Mouse (Mus musculus) liver, embryonic 15.5 days (tissue): ENCODE results near the gene Uba52. TPM values are rescaled to one million over a fixed set of nuclear protein-coding genes. Genes with fewer than 3 reads are reported as not detected.
"Not testable (repeated sequence)": the region's sequence is repeated elsewhere in the genome, so short reads cannot be mapped to it uniquely, and the experiment has no call there.

Experiments used
- ATAC-seq: fragments of 200-750 bp; cut with Nextera tagmentation; 2 replicates; pipeline ENCODE4 v1.8.0; 2017; ENCODE audit warnings: moderate number of reproducible peaks, mild to moderate bottlenecking, moderate library complexity; ENCODE audit not compliant: insufficient read depth
- H3K27ac ChIP-seq: fragments of 300-500 bp; sonication (generic); replicated peaks from 2 replicates; pipeline ENCODE4 v1.5.1; 2015; ENCODE audit warnings: mild to moderate bottlenecking, inconsistent platforms
- H3K27me3 ChIP-seq: fragments of 300-500 bp; sonication (generic); 2 replicates; pipeline ENCODE4 v1.6.1; 2015; ENCODE audit warnings: mild to moderate bottlenecking, inconsistent platforms
- H3K36me3 ChIP-seq: fragments of 300-500 bp; sonication (generic); replicated peaks from 2 replicates; pipeline ENCODE4 v1.6.1; 2015; ENCODE audit warnings: moderate library complexity, mild to moderate bottlenecking, inconsistent platforms
- H3K4me1 ChIP-seq: fragments of 300-500 bp; sonication (generic); replicated peaks from 2 replicates; pipeline ENCODE4 v1.6.1; 2015; ENCODE audit warnings: inconsistent platforms
- H3K4me2 ChIP-seq: fragments of 300-500 bp; sonication (generic); 2 replicates; pipeline ENCODE4 v1.6.1; 2015; ENCODE audit warnings: moderate library complexity, mild to moderate bottlenecking, inconsistent platforms
- H3K4me3 ChIP-seq: fragments of 300-500 bp; sonication (generic); replicated peaks from 2 replicates; pipeline ENCODE4 v1.5.1; 2015; ENCODE audit warnings: mild to moderate bottlenecking, inconsistent platforms
- H3K9ac ChIP-seq: fragments of 300-500 bp; sonication (generic); 2 replicates; pipeline ENCODE4 v1.6.1; 2015; ENCODE audit warnings: moderate library complexity, mild to moderate bottlenecking, inconsistent platforms
- H3K9me3 ChIP-seq: fragments of 300-500 bp; sonication (generic); replicated peaks from 2 replicates; pipeline ENCODE4 v1.6.1; 2016; ENCODE audit warnings: inconsistent platforms
- WGBS: fragments of 180-500 bp; shearing (Covaris S2); methylation state at CpG from one replicate; pipeline ENCODE4 v1.1.7; 2015; ENCODE audit warnings: mixed read lengths; ENCODE audit not compliant: insufficient replicate concordance; 5-methylcytosine and 5-hydroxymethylcytosine counted together
- polyA plus RNA-seq: library from polyadenylated mRNA; unstranded; fragments of >200 nt; fragmentation: Nextera tagmentation; extraction: Ambion mirVana; gene quantifications from 2 replicates; pipeline ENCODE4 v1.2.1, GENCODE M21; 2015

Gene Uba52
- polyA plus RNA-seq, 1 experiment from 2014 or later: 562 TPM

DNA sequence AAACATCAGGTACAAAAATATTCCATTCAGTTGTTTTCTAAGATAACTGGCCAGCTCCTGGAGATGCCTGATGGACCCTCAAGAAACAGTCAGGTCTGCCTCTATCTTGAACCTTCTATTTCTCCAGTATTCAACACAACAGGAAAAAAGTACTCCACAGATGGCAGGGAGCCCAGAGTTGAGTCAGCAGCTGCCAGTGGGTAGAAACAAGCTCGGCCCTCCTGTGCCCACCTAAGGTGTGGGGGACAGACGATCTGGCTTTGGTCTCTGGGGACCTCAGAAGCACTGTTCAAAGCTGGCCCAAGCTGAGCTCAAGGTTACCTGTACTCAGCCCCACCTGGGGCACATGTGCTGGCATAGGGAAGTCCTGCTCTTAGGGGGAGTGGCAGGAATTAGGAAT lies 2.8 kb upstream of the Uba52 start:
- no peak overlapping the region for H3K27ac ChIP-seq
- 63% methylated on average over 2 of the region's 2 CpGs for WGBS
- no peaks in the 10 kb centered on the region for H3K27me3 ChIP-seq
- no peak overlapping the region for H3K4me3 ChIP-seq
- no peak for ATAC-seq
- H3K36me3 ChIP-seq: peaks cover 58% of the 10 kb centered on the region
- peaks cover 45% of the 10 kb centered on the region for H3K4me1 ChIP-seq
- no peak overlapping the region for H3K9ac ChIP-seq
- H3K9me3 ChIP-seq: no peaks in the 10 kb centered on the region
- H3K4me2 ChIP-seq: no peak overlapping the region

- WGBS: 58% methylated on average over 11 of the region's 11 CpGs
- Histone ChIP-seq H3K4me1 (peaks cover 45% of the 10 kb centered on the region), H3K27ac (peak overlapping the region; percentile 100), H3K9me3 (no peaks in the 10 kb centered on the region), H3K36me3 (peaks cover 58% of the 10 kb centered on the region), H3K9ac (0 out of 2 replicates have a peak overlapping the region, but pooled peaks have one; percentile 97), H3K27me3 (no peaks in the 10 kb centered on the region), H3K4me2 (peak overlapping the region; percentile 85), H3K4me3 (peak overlapping the region; percentile 97; the same call in 1 of the 2 replicates)
- no peak for ATAC-seq
Measured at GRCm38 (mm10) chr8:70512253-70512903, 1.8 kb upstream of the Uba52 start.

DNA sequence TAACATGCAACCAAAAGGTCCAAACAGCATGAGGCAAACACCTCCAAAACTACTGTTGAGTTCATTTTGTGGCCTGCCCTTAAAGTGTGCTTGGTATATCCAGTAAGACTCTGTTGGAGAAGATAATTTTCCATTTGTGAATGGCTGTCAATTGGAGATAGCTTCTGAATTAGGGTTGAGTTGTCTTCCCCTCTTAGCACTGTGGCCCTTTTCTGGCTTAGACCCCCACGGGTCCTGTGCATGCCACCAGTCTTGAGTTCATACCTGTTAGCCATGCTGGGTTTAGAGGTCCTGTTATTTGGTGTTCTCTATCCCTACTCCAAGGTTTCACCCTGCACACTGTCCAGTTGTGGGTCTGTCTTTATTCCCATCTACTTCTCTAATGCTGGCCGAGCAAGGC lies 1.2 kb upstream of the Uba52 start:
- H3K9me3 ChIP-seq: no peaks in the 10 kb centered on the region
- peak overlapping the region; percentile 85 for H3K4me2 ChIP-seq
- H3K27ac ChIP-seq: peak overlapping the region; percentile 100
- H3K27me3 ChIP-seq: no peaks in the 10 kb centered on the region
- peak overlapping the region; percentile 97 for H3K9ac ChIP-seq
- peaks cover 50% of the 10 kb centered on the region for H3K4me1 ChIP-seq
- peaks cover 63% of the 10 kb centered on the region for H3K36me3 ChIP-seq
- H3K4me3 ChIP-seq: peak overlapping the region; percentile 97
- 72% methylated on average over 2 of the region's 2 CpGs for WGBS
- no peak for ATAC-seq

GRCm38 (mm10) chr8:70511174-70511573 lies 573 bp upstream of the Uba52 start:
- 32% methylated on average over 6 of the region's 6 CpGs for WGBS

GRCm38 (mm10) chr8:70509281-70509952 lies 1.2 kb downstream of the Uba52 start:
- Histone ChIP-seq H3K9ac (peak overlapping the region; percentile 97), H3K36me3 (peaks cover 42% of the 10 kb centered on the region), H3K9me3 (no peaks in the 10 kb centered on the region), H3K4me2 (peak overlapping the region; percentile 85), H3K27me3 (no peaks in the 10 kb centered on the region), H3K27ac (peak overlapping the region; percentile 100), H3K4me3 (peak overlapping the region; percentile 97), H3K4me1 (peaks cover 70% of the 10 kb centered on the region)
- ATAC-seq: no peak
- 1% methylated on average over 25 of the region's 25 CpGs for WGBS

More at GRCm38 (mm10) chr8:70511174-70511573, 573 bp upstream of the Uba52 start:
- H3K4me1 ChIP-seq: peaks cover 54% of the 10 kb centered on the region
- not testable (repeated sequence) for H3K27me3 ChIP-seq, ATAC-seq, H3K9me3 ChIP-seq
- peak overlapping the region; percentile 100 for H3K27ac ChIP-seq
- H3K36me3 ChIP-seq: peaks cover 58% of the 10 kb centered on the region
- H3K4me2 ChIP-seq: peak overlapping the region; percentile 85
- peak overlapping the region; percentile 97 for H3K9ac ChIP-seq
- H3K4me3 ChIP-seq: peak overlapping the region; percentile 97

DNA sequence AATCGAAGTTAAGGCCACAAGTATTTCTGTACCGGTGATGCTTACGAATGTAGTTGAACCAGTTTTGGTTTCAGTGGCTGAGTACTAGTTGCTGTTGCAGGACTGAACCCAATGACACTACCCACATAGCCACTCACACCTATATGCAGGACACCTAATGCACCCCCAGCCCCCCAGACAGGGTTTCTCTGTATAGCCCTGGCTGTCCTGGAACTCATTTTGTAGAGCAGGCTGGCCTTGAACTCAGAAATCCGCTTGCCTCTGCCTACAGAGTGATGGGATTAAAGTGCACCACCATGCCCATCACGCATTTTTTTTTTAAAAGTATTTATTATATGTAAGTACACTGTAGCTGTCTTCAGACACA lies 3.6 kb downstream of the Uba52 start:
- H3K9ac ChIP-seq: no peak overlapping the region; the same call in 1 of the 2 replicates
- H3K9me3 ChIP-seq: no peaks in the 10 kb centered on the region
- H3K4me2 ChIP-seq: peak overlapping the region; percentile 94
- H3K27me3 ChIP-seq: peaks cover 21% of the 10 kb centered on the region
- 54% methylated on average over 5 of the region's 5 CpGs for WGBS
- H3K27ac ChIP-seq: peak overlapping the region; percentile 90
- H3K4me1 ChIP-seq: peaks cover 79% of the 10 kb centered on the region
- no peak for ATAC-seq
- peak overlapping the region; percentile 74 for H3K4me3 ChIP-seq
- peaks cover 32% of the 10 kb centered on the region for H3K36me3 ChIP-seq

- Histone ChIP-seq H3K4me2 (peak within 1 kb of the TSS; percentile 94), H3K36me3 (peaks cover 32% of the 10 kb centered on the region), H3K4me1 (peaks cover 79% of the 10 kb centered on the region), H3K9me3 (no peaks in the 10 kb centered on the region), H3K4me3 (peak within 1 kb of the TSS; percentile 74), H3K27me3 (peaks cover 26% of the 10 kb centered on the region), H3K9ac (peak within 1 kb of the TSS; percentile 86), H3K27ac (peak within 1 kb of the TSS; percentile 90)
- 1% methylated on average over 40 of the region's 40 CpGs for WGBS
- peak; percentile 76 for ATAC-seq
Measured at GRCm38 (mm10) chr8:70506328-70507026, 4.1 kb downstream of the Uba52 start, which contains the start of gene Rex1bd. Gene Rex1bd (minus strand): TSS chr8:70506752.

DNA sequence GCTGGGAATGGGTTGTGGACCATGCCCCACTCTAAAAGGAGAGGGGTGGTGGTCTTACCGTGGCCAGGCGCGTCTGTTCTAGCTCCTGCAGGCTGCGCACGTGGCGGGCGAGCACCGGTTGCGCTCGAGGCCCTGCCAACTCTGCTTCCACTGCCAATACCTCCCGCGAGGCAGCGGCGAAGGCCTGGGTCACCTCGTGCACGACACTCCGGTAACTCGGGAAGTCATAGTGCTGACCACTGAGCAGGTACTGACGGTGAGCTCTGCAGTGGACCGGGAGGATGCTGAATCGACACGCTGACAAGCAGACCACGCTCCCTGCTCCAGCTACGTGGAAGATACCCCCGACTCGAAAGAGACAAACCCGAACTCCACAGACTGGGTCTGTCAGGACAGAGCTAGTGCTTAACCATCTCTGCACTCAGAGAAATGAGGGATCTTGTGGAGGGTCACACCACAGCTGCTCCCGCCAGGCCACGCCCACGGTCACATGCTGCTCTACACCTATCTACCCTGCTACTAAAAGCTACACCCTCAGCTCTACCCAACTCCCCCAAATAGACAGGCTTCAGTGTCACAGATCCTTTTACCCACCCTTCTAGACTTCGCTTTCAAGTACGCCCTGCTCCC lies 4.8 kb downstream of the Uba52 start:
- 41% methylated on average over 32 of the region's 32 CpGs for WGBS
- ATAC-seq: peak; percentile 14; the same call in 1 of the 2 replicates
- H3K27ac ChIP-seq: peak overlapping the region; percentile 90
- peaks cover 33% of the 10 kb centered on the region for H3K27me3 ChIP-seq
- peak overlapping the region; percentile 94 for H3K4me2 ChIP-seq
- H3K9me3 ChIP-seq: no peaks in the 10 kb centered on the region
- H3K36me3 ChIP-seq: peaks cover 32% of the 10 kb centered on the region
- H3K4me1 ChIP-seq: peaks cover 82% of the 10 kb centered on the region
- peak overlapping the region; percentile 86 for H3K9ac ChIP-seq
- H3K4me3 ChIP-seq: peak overlapping the region; percentile 74

DNA sequence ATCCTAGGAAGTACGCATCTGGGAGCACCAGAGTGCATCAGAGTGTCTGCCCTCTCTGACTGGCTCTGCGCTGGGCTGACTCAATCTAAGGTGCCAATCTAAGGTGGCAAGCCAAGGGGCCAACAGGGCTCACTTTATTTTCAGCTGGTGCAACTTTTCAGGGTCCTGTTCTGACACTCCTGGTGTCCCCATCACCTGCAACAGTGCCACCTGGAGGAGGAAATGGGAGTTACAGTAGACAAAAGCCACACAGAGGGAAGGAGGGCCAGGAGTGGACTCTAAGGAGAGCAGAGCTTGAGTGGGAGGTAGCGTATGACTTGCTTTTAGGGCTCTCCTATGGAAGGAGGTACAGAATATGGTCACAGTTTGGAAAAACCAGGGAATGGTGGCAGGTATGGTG lies 5.8 kb downstream of the Uba52 start:
- H3K9me3 ChIP-seq: no peaks in the 10 kb centered on the region
- H3K27ac ChIP-seq: no peak overlapping the region
- no peak overlapping the region for H3K4me3 ChIP-seq
- H3K9ac ChIP-seq: no peak overlapping the region
- peaks cover 42% of the 10 kb centered on the region for H3K27me3 ChIP-seq
- H3K4me1 ChIP-seq: peaks cover 92% of the 10 kb centered on the region
- H3K36me3 ChIP-seq: peaks cover 32% of the 10 kb centered on the region
- H3K4me2 ChIP-seq: peak overlapping the region; percentile 94; the same call in 1 of the 2 replicates
- no peak for ATAC-seq
- 74% methylated on average over 3 of the region's 3 CpGs for WGBS

GRCm38 (mm10) chr8:70504291-70504716 lies 6.3 kb downstream of the Uba52 start:
- no peak for ATAC-seq
- peaks cover 93% of the 10 kb centered on the region for H3K4me1 ChIP-seq
- peaks cover 48% of the 10 kb centered on the region for H3K27me3 ChIP-seq
- H3K27ac ChIP-seq: no peak overlapping the region
- H3K9me3 ChIP-seq: no peaks in the 10 kb centered on the region
- peaks cover 32% of the 10 kb centered on the region for H3K36me3 ChIP-seq
- H3K9ac ChIP-seq: no peak overlapping the region
- WGBS: 81% methylated on average over 16 of the region's 16 CpGs
- H3K4me3 ChIP-seq: no peak overlapping the region
- no peak overlapping the region for H3K4me2 ChIP-seq
